Mouse (Mus musculus) frontal cortex, adult (tissue): ENCODE results near the gene Ank.

Source experiments
- ATAC-seq: cut with Nextera tagmentation; 2 replicates; pipeline ENCODE4 v1.9.2; 2017; ENCODE audit warnings: mild to moderate bottlenecking, moderate library complexity, mixed read lengths; ENCODE audit not compliant: low TSS enrichment

Gene Ank

DNA sequence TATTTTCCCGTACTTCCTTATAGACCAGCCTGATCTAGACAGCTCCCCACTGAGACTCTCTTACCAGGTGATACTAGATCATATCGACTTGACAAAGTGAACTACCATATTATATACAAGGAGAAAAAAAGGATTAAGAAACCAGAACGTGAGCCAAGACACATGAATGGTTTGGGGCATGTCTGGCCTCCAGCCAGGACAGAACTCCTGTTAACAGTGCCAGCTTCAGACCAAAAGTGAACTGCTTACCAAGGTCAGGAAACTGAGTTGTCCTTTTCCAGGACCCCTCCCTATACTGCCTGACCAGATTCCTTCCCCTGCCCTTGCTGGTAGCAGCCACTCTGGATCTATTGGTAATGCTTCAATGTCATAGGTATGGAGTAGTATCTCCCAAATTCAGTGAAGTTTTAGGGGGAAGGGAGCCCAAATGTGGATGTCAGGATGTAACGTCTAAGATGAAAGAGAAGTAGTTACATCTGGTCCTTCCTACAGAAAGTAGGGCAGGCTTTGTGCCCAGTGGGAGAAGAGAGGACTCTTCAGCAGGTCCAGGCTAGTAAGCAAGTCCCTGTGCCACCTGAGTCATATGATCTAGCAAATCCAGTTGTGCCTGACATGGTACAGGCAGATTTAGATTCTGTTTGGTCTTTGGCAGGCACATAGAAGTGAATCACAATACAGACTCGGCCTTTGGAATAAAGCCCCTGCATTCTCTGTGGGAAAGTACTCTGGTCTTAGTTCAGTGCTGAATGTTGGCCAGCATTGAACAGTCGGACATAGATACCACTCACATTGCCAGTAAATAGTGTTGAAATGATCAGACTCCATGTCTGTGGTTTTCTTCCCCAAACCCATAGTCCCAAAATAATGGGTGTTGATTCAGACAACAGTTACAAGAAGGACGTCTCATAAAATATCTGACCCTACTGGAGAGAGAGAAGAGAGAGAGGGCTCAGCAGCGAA lies 167.7 kb downstream of the Ank start:
- ATAC-seq: no peak

DNA sequence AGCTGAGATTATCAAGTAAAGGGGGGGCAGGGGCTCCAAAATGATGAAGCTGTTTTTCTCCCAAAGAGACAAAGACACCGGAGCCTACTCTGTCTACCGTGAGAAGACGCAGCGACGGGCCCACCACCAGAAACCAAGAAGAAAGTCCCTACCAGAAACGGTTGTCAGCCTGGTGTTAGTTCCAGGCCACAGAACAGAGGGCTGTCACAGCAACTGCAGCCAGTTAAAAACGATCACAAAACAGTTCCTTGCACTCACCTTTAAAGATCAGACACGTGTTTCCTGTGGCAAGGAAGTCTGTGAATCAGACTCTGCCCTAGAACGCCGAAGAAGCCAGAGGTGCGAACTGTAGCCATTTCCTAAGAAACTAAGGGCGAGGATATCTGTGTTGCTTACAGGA lies 174.7 kb downstream of the Ank start:
- no peak for ATAC-seq

DNA sequence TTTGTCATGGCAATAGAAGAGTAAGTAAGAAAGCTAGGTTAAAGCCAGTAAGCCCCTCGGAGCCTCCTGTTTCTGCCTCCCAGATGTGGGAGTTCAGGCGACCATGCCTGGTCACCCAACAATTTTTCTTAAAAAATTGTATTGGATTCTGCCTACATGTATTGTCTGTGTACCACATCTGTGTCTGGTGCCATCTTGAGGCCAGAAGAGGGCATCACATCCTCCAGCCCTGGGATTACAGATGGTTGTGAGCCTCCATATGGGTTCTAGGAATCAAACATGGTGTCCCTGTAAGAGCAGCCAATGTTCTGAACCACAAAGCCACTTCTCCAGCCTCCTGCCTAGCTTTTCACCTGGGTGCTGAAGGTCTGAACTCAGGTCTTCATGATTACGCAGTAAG lies 176.4 kb downstream of the Ank start:
- ATAC-seq: peak; percentile 97
